Comparison of ENCODE assay signal across 24 mouse cellular contexts in the genomic region with DNA sequence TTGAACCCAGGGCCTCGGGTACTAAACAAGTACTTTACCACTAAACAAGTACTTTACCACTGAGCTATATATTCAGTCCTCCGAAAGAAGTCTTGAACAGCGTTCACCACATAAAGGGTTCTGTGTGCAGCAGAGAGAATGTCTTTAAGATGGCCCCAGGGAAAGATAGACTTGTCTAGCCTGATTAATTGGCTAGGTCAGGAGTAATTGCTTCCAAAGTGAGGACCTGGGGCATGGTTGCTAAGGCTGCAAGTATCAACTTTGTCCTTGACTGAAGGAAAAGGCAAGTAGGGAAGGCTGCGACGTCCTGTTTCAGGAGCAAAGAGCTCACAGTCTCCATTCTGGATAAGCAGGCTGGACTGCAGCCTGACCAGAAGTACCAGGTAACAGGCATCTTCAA. TPM values are rescaled to one million over a fixed set of nuclear protein-coding genes. Genes with fewer than 3 reads are reported as not detected.
DNase-seq lines count a peak whose midpoint lies in the region; ATAC-seq and TF ChIP-seq lines count a peak whose summit lies in the region.
"Had no signal": no experiment of that assay in that cellular context is flagged by ENCODE, and none has a peak within 500 bp of the region (broad histone marks: within the 10 kb centered on the region; RNA-seq: fewer than 3 reads in every experiment).

No protein-coding gene starts in this region.

- peak; percentile 18 for DNase-seq in hindbrain, postnatal 0 days (ENCODE audit: low spot score)
- DNase-seq in hindbrain, embryonic 10.5 days (ENCODE audit: low spot score) = no peak
- DNase-seq in retina, postnatal 1 day = peak; percentile 39
- DNase-seq in retina, embryonic 14.5 days (ENCODE audit: low spot score) = no peak
- peak; percentile 48 for DNase-seq in embryonic facial prominence, embryonic 11.5 days (ENCODE audit: low spot score)
- no peak for DNase-seq in cerebellum, adult 11 months
- DNase-seq in liver = no peak
- DNase-seq: adrenal gland, adult 2 months; cerebellum, adult 11-12 months; cerebellum, postnatal 10 days; heart, adult 11 months; kidney, adult 18-20 months; kidney, postnatal 10 days; liver, postnatal 0 days; lung, postnatal 10 days; right cerebral cortex, adult 18-20 months; thymus, postnatal 25 days had no signal

- no peak overlapping the region for H3K9ac ChIP-seq in hindbrain, postnatal 0 days (replicated peaks; ENCODE audit: low read length)
- no peak overlapping the region for H3K9ac ChIP-seq in embryonic facial prominence, embryonic 11.5 days (replicated peaks; ENCODE audit: low read length)
- H3K9ac ChIP-seq: heart, embryonic 13.5 days; liver, postnatal 0 days; midbrain, embryonic 12.5 days; neural tube, embryonic 13.5 days; stomach, embryonic 15.5 days had no signal

- H3K27me3 ChIP-seq in hindbrain, postnatal 0 days (ENCODE audit: insufficient read depth, low read length) = no peaks in the 10 kb centered on the region
- H3K27me3 ChIP-seq in hindbrain, embryonic 10.5 days (ENCODE audit: insufficient read depth, poor library complexity, severe bottlenecking) = peaks cover 11% of the 10 kb centered on the region
- H3K27me3 ChIP-seq in embryonic facial prominence, embryonic 11.5 days (ENCODE audit: control insufficient read depth, insufficient read depth, low read length) = no peaks in the 10 kb centered on the region
- H3K27me3 ChIP-seq: stomach, embryonic 15.5 days had no signal

- H3K4me1 ChIP-seq in hindbrain, postnatal 0 days (ENCODE audit: insufficient read depth, low read length) = no peaks in the 10 kb centered on the region
- peaks cover 25% of the 10 kb centered on the region for H3K4me1 ChIP-seq in hindbrain, embryonic 10.5 days (replicated peaks)
- no peaks in the 10 kb centered on the region for H3K4me1 ChIP-seq in embryonic facial prominence, embryonic 11.5 days (ENCODE audit: control insufficient read depth, insufficient read depth, low read length)
- H3K4me1 ChIP-seq: stomach, embryonic 15.5 days had no signal

- H3K9me3 ChIP-seq in hindbrain, postnatal 0 days (ENCODE audit: low read length) = no peaks in the 10 kb centered on the region
- no peaks in the 10 kb centered on the region for H3K9me3 ChIP-seq in hindbrain, embryonic 10.5 days
- no peaks in the 10 kb centered on the region for H3K9me3 ChIP-seq in embryonic facial prominence, embryonic 11.5 days (replicated peaks; ENCODE audit: control insufficient read depth, low read length)
- H3K9me3 ChIP-seq: G1E; heart, embryonic 13.5 days; limb, embryonic 10.5 days; midbrain, embryonic 12.5 days; neural tube, embryonic 13.5 days; stomach, embryonic 15.5 days had no signal

- H3K4me2 ChIP-seq in hindbrain, postnatal 0 days (ENCODE audit: low read depth, low read length) = no peak overlapping the region
- H3K4me2 ChIP-seq in embryonic facial prominence, embryonic 11.5 days (ENCODE audit: low read depth, low read length) = no peak overlapping the region
- H3K4me2 ChIP-seq: heart, embryonic 13.5 days; midbrain, embryonic 12.5 days; neural tube, embryonic 13.5 days; stomach, embryonic 15.5 days had no signal

- TF ChIP-seq CTCF in hindbrain, postnatal 0 days (IDR thresholded peaks at IDR 0.05; ENCODE audit: low read depth) = no peak

- WGBS in hindbrain, postnatal 0 days = 65% methylated on average over 5 of the region's 5 CpGs
- 76% methylated on average over 5 of the region's 5 CpGs for WGBS in hindbrain, embryonic 10.5 days
- 38% methylated on average over 5 of the region's 5 CpGs for WGBS in embryonic facial prominence, embryonic 11.5 days

- no peak overlapping the region for H3K4me3 ChIP-seq in hindbrain, postnatal 0 days (ENCODE audit: low read length)
- H3K4me3 ChIP-seq in hindbrain, embryonic 10.5 days = no peak overlapping the region
- no peak overlapping the region for H3K4me3 ChIP-seq in embryonic facial prominence, embryonic 11.5 days (ENCODE audit: low read depth, low read length)
- H3K4me3 ChIP-seq: heart, embryonic 13.5 days; limb, embryonic 10.5 days; midbrain, embryonic 12.5 days; myocyte; neural tube, embryonic 13.5 days; stomach, embryonic 15.5 days had no signal

- no peak overlapping the region for H3K27ac ChIP-seq in hindbrain, postnatal 0 days
- no peak overlapping the region for H3K27ac ChIP-seq in hindbrain, embryonic 10.5 days
- H3K27ac ChIP-seq in embryonic facial prominence, embryonic 11.5 days (replicated peaks; ENCODE audit: low read depth, low read length) = no peak overlapping the region
- H3K27ac ChIP-seq: heart, embryonic 13.5 days; limb, embryonic 10.5 days; midbrain, embryonic 12.5 days; neural tube, embryonic 13.5 days; stomach, embryonic 15.5 days had no signal

- no peak for ATAC-seq in hindbrain, postnatal 0 days
- ATAC-seq in embryonic facial prominence, embryonic 11.5 days (replicated peaks; ENCODE audit: insufficient number of reproducible peaks, low FRiP score, low TSS enrichment, low read depth) = no peak
- ATAC-seq: liver, postnatal 0 days had no signal

- no peaks in the 10 kb centered on the region for H3K36me3 ChIP-seq in hindbrain, postnatal 0 days (ENCODE audit: insufficient read depth, low read length)
- no peaks in the 10 kb centered on the region for H3K36me3 ChIP-seq in hindbrain, embryonic 10.5 days
- H3K36me3 ChIP-seq in embryonic facial prominence, embryonic 11.5 days (replicated peaks; ENCODE audit: control insufficient read depth, insufficient read depth, low read depth, low read length) = no peaks in the 10 kb centered on the region
- H3K36me3 ChIP-seq: G1E; heart, embryonic 13.5 days; limb, embryonic 10.5 days; midbrain, embryonic 12.5 days; neural tube, embryonic 13.5 days; stomach, embryonic 15.5 days had no signal

RNA-seq across cellular contexts. Expression of gene Gcnt2, which starts 25.3 kb away (rescaled TPM):
- total RNA-seq in hindbrain, postnatal 0 days (2014; rRNA removed) = 11.1 and 12.0 TPM in 2 replicates
- polyA plus RNA-seq in hindbrain, postnatal 0 days (2015; fragmentation: Nextera tagmentation; extraction: Ambion mirVana) = 2.9 and 3.1 TPM in 2 replicates
- 3.3 and 3.9 TPM in 2 replicates for polyA plus RNA-seq in hindbrain, embryonic 10.5 days (2016; fragmentation: Nextera tagmentation; extraction: Ambion mirVana)
- polyA plus RNA-seq in embryonic facial prominence, embryonic 11.5 days (2014; fragmentation: Nextera tagmentation; extraction: Ambion mirVana) = 3.3 and 3.6 TPM in 2 replicates
- polyA plus RNA-seq: G1E had no signal

Comparison
In these comparisons a context has a peak if more than half of its experiments do, and no peak if none do; other contexts are left out.
1. DNase-seq: peak in hindbrain, postnatal 0 days (single experiment), retina, postnatal 1 day (single experiment) and embryonic facial prominence, embryonic 11.5 days (single experiment); none in hindbrain, embryonic 10.5 days (single experiment), retina, embryonic 14.5 days (single experiment), cerebellum, adult 11 months (single experiment) and liver (single experiment).